Mouse (Mus musculus) c-Kit-negative CD71-positive TER-119-positive erythroid progenitor cells, embryonic 14.5 days (primary cell): ENCODE data around the gene Ppp1r27.

ENCODE experiments used
- DNase-seq: peaks from one replicate; pipeline ENCODE4 v3.0.0-alpha.2; 2013; ENCODE audit warnings: low read depth, low spot score

Gene Ppp1r27

DNA sequence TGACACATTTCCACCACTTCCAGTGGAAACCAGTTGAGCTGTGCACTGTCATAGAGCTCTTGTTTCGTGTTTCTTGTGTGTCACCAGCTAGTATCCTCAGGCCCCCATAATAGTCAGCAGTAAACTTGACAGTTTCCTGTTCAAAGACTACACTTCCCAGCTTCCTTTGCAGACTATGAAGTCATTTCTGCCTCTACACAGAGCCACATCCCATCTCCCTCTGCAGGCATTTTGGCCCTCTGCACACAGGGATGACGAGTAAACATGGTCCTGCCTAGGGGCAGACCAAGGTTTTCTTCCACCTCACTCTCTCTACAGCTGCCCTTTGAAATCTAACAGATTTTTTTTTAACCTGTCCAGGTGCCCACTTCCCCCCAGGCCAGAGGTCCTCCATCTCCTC, 3.5 kb downstream of the Ppp1r27 start:
- DNase-seq: no peak

DNA sequence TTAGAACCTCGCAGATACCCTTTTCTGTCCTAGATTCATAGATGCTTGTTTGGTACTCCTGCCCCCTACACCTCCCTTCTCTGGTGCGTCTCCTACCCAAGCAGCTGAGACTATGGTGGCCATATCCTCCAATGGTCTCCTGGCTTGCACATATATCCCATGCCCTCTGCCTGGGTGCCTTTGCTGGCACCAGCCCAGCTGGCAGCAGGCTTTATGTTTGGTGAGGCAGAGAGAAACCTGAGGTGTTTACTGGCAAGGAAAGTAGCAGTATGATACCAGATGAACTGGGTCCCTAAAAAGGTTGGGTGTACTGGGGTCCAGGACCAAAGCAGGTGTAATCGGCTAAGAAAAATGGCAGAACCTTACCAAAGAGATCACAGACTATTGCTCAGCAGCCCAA, 5.0 kb downstream of the Ppp1r27 start:
- no peak for DNase-seq

DNA sequence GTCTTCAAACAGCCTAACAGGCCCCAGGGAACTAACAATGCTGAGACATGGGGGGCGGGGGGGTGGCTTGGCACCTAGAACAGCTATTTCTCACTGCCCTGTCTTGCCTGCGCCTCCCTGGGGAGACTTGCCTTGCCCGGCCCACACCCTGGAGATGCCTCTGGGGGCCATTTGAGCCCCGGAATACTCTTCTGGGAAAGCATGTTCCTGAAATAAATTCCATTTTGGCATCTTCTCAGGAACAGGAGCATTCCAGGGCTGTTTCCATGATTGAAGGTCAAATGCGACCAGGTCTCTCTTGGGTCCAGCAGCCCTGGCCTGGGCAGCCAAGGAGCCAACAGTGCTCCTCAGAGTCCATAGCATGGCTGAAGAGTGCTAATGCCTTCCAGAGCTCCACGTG, 8.6 kb downstream of the Ppp1r27 start:
- DNase-seq: no peak

DNA sequence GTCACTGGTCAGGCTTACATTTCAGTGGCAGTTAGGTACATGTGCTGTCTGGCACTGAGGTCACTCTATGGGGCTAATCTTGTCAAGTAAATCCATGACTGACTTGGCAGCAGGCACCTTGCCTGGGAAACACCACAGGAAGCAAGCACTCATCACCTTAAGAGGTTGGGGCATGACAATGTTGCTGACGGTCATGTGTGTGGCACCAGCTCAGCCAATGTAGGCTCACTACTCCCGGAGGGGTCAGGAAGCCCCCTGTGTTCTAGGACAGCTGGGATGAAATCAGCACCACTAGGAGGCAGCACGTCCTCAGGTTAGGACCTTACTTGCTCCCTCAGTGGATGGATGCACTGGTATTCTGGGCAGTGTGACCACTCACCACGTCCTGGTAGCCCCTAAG, 9.0 kb downstream of the Ppp1r27 start:
- DNase-seq: no peak

DNA sequence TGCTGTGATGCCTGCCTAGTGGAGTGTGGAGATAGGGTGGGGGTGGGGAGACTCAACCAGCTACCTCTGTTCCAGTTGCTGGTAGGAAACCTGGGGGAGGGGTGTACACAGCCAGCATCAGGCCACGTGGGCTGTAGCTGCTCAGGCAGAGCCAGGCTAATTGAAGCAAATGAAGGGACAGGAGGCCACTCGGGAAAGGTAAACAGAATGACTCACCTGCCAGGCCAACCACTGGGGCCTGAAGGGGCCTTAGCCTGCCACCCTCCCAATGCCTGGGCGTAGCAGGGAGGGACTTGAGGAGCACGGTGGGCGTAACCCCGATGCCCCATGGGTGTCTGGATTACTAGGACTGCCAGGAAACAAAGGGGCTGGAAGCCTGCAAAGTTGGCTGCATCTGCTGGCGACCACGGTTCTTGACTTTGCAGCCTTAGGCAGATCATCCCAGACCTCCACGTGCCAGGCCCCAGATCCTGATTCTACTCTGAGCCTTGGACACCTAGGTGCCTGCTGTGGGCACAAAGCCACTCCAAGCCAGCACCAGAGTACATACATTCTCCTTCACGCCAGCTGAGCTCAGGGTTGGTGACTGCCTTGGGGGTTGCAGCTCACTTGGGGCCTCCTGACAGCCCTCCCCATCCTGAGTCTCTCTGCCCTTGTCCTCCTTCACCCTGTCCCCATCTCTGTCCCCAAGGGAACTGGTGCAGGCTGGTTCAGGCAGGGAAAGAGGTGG, 11.5 kb downstream of the Ppp1r27 start:
- DNase-seq: no peak

DNA sequence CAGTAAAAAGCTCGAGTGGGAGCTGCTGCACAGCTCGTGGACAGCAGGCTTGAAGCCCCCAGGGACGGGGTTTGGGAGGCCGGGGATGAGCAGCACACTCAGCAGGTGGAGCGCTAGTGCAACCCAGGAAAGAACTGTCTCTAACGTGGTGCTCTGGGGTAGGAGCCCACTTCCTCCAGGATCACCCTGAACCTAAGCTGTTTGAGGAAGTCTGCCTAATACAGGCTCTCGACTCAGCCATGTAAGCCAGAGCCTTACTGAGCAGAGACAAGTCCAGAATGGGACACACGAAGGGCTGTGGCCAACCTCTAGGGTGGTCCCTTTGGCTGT, 12.0 kb downstream of the Ppp1r27 start:
- no peak for DNase-seq

DNA sequence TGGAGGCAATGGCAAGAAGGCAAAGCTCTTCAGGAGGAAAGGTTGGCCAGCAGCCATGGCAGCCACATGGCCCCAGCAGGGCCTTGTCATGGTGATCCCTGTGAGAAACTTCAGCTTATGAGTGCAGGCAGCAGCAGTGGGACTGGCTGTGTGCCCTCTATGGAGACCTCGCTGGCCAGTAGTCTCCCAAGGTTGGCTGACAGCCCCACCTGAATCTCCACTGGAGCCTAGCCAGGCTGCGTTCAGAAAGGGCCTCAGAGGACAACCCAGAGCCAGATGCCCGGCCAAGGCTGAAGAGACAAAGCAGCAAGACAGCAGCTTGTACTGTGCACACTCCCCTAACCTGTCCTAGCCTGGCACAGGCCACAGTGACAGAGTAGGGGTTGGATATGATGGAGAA, 12.4 kb downstream of the Ppp1r27 start:
- no peak for DNase-seq

DNA sequence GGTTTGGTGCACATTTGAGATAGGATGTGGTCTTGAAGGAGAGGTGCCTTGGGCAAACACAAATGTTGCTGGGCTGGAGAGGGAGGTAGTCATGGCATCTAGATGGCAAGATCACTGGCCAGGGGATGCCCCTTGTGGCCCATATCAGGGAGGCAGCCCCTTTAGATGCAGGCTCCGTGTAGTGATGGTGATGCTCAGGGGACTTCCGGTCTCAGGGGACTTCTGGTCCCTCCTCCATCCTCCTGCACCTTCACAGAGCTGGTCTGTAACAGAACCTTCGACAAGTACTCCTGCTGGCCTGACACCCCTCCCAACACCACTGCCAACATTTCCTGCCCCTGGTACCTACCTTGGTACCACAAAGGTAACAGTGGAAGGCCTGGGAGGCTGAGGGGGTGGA, 15.1 kb downstream of the Ppp1r27 start:
- DNase-seq: no peak

DNA sequence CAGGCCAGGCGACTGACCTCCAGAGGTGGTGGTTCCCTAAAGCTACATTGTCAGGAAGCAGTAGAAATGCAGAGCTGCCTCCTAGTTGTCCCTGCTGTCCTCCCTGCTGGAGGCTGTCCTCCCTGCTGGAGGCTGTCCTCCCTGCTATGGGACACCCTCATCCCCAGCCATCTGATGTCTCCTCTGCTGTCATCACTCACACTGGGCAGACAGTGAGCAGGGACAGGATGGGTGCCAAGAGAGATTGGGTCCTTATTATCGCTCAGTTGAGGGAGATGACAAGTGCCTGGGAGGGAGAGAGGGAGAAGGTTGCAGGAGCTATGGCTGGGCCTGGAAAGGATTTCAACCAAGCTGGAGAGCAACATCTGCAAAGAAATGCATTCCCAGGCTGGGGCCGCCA, 15.8 kb downstream of the Ppp1r27 start:
- no peak for DNase-seq

DNA sequence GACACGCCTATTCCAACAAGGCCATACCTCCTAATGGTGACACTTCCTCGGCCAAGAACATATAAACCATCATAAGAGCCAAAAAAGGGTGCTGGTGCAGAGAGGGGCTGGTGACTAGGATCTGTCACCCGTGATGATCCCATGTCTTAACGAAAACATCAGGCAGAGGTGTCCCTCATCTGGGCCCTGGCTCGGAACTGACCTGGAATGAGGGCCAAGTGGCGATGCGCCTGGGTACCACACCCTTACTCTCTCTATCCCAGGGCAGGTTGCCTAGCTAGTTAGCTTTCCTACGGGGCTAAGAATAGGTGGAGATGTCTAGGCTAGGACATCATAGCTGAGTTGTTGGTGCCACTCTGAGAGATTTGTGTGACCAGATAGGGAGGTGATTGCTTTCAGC, 16.8 kb downstream of the Ppp1r27 start:
- DNase-seq: no peak

DNA sequence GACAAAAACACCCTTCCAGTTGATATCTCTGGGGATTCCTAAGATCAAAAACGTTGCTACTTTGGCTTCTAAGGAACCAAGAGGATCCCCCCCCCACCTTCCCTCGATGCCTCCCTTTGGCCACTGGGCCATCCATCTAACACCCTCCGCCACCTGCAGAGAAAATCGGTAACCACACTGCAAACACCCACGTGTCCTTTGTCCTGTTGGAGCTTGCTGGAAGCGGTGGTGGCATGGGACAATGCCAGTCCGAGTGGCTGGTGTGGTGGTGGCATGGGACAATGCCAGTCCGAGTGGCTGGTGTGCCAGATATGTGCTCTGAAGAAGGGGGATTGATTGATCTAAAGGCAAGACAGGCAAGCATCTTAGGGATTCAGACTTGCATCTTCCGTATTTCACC, 19.3 kb downstream of the Ppp1r27 start:
- no peak for DNase-seq

DNA sequence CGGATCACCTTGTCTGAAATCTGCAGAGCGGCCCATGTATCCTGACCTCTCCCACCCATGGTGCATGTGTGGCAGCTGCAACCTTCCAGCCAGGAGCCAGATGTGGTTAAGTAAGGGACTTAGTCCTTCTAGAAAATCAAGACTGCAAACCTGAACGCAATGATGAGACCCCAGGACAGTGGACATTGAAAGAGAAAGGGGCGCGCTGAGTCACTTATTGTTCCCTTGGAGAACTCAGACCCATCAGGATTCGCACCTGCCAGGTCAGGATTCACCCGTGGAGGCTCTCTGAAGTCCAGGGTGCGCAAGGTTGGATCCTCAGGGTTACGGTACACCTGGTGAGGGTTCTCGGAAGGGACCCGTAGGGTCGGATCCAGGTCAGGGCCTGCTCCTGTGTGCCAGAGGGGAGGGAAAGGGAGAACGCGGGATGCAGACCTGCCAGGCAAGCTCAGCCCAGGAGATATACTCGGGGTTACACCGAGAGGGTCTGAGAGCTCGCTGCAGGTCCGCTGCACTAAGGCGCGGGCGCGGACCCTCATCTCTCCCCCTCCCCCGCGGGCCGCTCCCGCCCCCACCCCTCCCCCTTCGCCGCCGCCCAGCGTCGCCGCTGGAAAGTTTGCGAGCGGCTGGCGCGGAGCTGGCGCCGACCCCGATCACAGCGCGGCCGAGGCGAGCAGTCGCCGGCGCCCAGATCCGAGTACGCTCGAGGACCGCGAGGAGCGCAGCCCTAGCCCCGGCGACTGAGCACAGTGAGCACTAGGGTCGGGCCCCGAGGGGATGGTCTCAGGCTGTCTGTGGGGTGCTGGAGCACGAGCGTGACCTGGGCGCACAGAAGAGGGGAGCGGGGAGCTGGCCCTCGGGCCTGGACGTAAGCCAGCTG, 20.6 kb downstream of the Ppp1r27 start, which contains the start of gene Gcgr:
Gcgr (plus strand) TSS at position 615 of the 880 bp plus-strand sequence.
- DNase-seq: no peak

DNA sequence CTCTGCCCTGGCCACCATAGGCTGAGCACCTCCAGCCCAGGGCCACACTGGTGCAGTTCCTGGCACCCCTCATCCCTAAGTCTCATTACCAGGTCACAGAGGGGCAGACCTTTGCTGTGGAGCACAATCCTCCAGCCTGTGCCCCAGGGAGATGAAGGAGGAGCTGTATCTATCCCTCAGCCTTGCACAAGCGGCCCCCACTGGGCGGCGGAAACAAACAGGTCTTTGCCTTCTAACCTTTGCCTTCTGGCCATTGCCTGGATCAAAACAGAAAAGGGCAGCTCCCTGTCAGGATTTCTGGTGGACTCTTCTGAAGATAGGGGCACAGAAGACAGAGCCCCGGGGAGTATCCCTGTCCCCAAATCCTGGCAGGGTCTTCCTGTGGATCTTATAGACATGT, 22.0 kb downstream of the Ppp1r27 start:
- DNase-seq: no peak

DNA sequence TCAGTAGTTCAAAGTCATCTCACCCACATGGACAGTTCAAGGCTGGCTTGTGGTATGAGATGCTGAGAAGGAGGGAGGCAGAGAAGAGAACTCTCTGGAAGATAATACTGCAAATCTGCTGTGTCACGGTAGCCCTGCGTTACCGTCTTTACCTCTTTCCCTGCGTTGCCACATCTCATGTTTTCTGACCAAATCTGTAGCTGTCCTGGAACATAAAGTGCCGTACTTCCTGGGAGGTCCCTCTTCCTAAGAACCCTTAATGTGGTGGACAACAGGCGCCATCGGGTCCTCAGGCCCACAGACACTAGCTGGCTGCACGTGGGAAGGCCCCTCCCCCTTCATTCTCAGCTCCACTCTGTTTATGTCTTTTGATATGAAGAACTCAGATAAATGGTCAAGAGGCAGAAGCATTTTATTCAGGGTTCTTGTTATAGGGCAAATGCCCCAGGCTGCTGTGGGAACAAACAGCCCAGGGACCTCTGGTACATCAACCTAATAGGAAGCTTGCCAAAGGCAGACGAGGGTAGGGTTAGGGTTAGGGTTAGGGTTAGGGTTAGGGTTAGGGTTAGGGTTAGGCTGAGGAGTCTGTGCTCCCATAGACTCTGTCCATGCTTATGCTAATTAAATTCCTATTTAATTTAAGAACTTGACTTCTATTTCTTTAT, 23.1 kb downstream of the Ppp1r27 start:
- no peak for DNase-seq

DNA sequence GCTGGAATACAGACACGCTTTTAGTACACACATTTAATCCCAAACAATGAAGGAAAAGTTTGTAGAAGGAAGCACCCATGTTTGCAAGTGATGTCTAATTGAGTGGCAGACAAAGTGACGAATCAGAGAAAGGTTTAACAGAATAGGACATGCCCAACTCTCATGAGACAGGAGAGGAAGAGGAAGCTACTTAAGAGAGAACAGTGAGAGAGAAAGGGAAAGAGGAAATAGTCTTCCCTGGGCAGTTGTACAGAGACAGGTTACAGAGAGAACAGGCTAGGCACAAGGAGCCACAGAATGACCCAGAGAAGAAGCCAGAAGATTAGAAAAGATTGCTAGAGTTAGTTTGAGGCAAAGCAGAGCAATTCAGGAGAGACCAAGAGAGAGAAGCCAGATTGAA, 25.0 kb downstream of the Ppp1r27 start:
- no peak for DNase-seq

DNA sequence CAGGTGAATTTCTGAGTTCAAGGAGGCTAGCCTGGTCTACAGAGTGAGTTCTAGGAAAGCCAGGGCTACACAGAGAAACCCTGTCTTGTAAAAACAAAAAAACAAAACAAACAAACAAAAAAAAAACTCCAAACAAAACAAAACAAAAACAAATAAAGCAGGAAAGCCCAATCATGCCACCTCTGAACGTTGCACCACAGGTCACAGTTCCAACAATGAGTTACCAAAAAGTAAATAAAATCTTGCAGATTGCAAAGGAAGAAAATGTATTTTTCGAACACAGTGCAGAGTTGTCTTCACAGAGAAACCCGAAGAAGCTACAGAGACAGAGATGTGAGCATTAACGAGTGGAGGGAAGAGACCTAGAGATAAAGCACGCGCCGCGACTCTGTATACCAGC, 28.4 kb downstream of the Ppp1r27 start:
- DNase-seq: no peak

DNA sequence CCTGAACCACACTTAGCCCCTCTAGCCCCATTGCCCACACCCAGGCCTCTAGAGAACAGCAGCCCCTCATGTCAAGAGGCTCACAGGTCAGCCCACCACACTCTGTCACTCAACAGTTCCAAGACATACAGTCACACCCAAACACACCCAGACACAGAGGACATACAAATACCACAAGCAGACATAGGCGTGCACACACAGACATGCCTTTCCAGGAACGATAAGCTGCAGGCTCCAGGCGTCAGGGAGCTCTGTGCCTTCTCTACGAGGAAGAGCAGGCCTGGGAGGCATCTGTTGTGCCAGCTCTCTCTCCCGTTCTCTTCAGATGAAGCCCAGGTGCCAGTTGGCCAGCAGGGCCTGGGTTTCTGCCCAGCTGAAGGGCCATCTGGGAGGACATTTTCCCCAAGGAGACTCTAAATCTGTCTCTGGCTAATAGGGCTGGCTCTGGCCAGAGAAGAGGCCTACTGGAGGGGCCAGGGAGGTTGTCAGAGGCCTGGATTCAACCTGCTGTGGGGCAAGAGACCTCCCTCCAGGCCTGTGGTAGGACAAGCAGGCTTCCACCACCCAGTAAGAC, 29.9 kb downstream of the Ppp1r27 start:
- peak; percentile 27 for DNase-seq

DNA sequence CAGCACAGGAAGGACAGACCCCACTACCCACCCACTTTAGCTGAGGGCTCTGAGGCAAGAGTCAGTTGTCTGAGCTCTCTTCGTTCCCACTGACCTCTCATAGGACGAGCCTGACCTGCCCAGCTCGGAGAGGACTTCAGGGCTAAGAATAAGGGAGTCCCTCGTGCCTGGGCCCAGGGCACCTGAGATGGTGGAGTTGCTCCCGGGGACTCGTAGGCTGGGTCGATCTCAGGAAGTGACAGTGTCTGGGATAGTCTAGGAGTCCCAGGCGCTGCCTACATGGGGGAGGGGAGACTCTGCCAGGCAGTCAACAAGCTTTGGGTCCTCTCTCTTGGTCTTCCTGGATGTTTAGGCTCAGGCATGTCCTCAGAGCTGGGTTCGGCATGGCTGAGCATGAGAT, 30.4 kb downstream of the Ppp1r27 start:
- no peak for DNase-seq

DNA sequence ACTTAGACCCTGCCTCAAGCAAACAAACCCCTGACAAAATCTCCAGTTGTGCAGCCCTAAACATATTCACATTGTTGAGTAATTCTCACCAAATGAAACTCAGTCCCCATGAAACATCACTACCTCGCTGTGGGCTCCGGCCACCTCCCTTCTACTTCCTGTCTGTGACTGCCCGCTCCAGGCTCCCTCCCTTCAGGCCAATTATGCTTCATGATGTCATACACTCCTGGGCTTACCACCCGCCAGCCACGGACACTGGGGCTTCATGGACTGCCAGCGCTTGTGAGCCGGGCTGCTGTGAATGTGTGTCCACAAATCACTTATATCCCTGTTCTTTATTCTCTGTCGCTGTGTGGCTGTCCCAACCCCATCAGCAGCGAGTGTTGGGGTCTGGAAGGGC, 31.2 kb downstream of the Ppp1r27 start:
- no peak for DNase-seq

DNA sequence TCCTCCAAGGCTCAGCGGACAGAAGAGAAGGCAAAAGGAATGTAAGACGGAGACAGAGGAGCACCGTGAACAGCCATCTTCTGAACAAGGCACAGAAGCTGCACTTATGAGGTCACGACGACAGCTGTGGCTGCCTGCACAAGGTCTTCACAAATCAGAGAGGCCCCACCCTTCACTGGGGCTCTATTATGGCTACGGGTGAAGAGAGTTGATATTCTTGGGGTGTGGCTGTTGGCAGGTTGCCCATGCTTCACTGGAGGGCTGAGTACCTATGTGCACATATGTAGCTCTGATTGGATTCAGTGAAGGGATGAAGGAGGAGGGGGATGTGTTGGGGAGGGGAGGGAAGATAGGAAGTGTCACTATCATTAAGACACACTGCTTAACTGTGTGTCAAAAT, 32.4 kb downstream of the Ppp1r27 start:
- DNase-seq: no peak

DNA sequence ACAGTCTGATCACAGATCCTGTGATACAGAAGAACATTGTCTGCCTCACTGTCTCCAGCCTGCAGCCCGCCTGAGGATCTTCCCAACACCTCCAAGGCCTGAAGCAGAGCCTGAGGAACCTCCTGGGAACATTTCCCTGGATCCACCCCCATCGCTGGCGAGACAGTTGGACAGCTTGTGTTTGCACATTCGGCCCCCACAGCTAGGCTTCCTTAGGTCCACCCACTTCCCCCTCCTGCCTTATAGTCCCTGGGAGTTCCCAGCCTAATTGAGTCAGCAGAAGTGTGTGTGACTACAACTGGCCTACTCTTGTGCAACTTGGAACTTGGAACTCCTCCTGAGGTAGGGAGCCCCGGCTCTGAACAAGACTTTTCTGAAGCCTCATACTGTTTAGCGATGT, 32.9 kb downstream of the Ppp1r27 start:
- DNase-seq: no peak

DNA sequence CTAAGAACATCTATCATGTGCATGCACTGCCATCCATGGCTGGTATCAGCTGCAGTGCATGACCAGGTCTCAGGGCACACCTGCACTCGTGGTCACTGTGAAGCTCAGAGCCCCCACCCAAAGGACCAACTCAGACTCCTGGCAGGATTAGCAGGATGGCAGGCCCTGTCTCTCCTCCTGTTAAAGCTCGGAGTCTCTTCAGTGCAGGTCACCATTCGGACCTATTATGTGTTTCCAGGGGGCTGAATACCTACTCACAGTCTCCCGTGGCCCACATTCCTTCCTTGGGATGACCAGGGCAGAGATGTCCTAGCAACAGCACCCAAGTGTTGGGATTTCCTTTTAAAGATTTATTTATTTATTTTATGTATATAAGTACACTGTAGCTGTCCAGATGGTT, 33.8 kb downstream of the Ppp1r27 start:
- no peak for DNase-seq
